Mouse (Mus musculus) thymus, adult 2 months (tissue): ENCODE measurements at regions not wholly inside any gene's neighbourhood (a gene's known extent, or its start where the extent isn't known, plus 50 kb on each side); places are given as distances from the start of the nearest gene placed in this dataset.

Experiments used
- CTCF ChIP-seq: fragments of 200-500 bp; IDR thresholded peaks from 2 replicates; pipeline ENCODE4 v1.5.1; 2012; ENCODE audit warnings: mild to moderate bottlenecking, control low read depth, low read length, moderate library complexity, borderline replicate concordance; ENCODE audit not compliant: control insufficient read depth, poor library complexity, insufficient read depth; ENCODE audit errors: extremely low read depth
- POLR2A ChIP-seq: fragments of 200-500 bp; IDR thresholded peaks from 2 replicates; pipeline ENCODE4 v1.6.1; 2012; ENCODE audit warnings: mild to moderate bottlenecking, low read length, control low read depth, moderate library complexity; ENCODE audit not compliant: control insufficient read depth, poor library complexity, insufficient read depth; ENCODE audit errors: extremely low read depth

DNA sequence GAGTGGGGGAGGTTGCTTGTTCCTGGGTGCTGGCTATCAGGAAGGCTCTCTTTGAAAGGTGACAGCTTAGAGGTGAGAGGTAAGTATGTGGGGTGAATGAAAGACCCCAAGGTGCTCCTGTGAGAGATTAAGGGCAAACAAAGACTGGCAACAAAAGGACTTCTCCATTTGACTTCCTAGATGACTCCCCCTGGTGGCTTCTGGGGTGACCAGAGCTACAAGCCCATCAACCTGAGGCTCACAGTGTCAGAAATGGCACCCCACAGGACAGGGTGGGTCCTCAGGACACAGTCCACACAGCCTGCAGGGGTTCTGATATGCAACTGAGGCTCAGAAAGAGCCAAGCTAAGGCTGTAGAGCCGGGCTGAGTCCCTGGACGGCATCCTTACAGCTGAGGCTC, 81.2 kb upstream of the Runx3 start:
- TF ChIP-seq CTCF (no peak), POLR2A (no peak)
